Mouse (Mus musculus): ENCODE results near the gene Gm14308. TPM values are rescaled to one million over a fixed set of nuclear protein-coding genes. Genes with fewer than 3 reads are reported as not detected.
"Not testable (repeated sequence)": the region's sequence is repeated elsewhere in the genome, so short reads cannot be mapped to it uniquely, and the experiment has no call there.

Gm14308 gene
- 16.5 and 19.7 TPM in 2 replicates for polyA plus RNA-seq (2012; rRNA removed)

GRCm38 (mm10) chr2:176636244-176636643, at the start of gene Gm14308:
Gene Gm14308 (minus strand): TSS chr2:176636344.
- not testable (repeated sequence) for H3K4me1 ChIP-seq (ENCODE audit: control insufficient read depth, insufficient read depth, low read length); H3K4me3 ChIP-seq (ENCODE audit: insufficient read depth, low read length); H3K27ac ChIP-seq (ENCODE audit: insufficient read depth, low read length)

DNA sequence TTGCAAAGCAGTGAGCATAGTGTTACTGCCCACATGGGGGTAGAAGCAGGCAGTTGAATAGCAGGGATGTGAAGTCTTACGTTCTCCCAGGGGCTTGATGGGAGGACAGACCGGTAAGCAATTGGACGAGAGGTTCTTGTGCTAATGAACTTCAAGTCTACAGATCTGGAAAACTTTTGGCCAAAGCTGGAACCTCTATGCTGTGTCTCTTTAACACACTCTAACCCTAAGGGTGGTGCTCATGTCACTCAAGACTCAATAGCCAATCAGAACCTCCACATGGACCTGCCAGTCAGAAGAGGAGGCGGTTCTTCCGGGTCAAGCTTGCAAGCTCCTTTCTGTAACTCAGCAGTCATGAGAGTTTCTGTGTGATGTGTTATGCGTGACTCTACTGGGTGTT, 34.1 kb upstream of the Gm14308 start, which contains the start of gene Zfp973:
Gene Zfp973 (plus strand): TSS at position 301 of the 400 bp plus-strand sequence.
- H3K4me1 ChIP-seq (ENCODE audit: control insufficient read depth, insufficient read depth, low read length); H3K27ac ChIP-seq (ENCODE audit: insufficient read depth, low read length); H3K4me3 ChIP-seq (ENCODE audit: insufficient read depth, low read length): not testable (repeated sequence)

Other genes starting within 250 kb of the Gm14308 start
- 3.1 and 4.8 TPM in 2 replicates for gene Gm14435, start 212.8 kb downstream of the Gm14308 start, polyA plus RNA-seq (2012; rRNA removed)
- gene Gm14434, start 149.6 kb downstream of the Gm14308 start, polyA plus RNA-seq (2012; rRNA removed), result 16.8 and 17.2 TPM in 2 replicates
- not detected in 2 replicates for gene Zfp967, start 115.3 kb downstream of the Gm14308 start, polyA plus RNA-seq (2012; rRNA removed)
- gene Zfp973, start 34.2 kb upstream of the Gm14308 start, polyA plus RNA-seq (2012; rRNA removed), result 8.1 TPM in 2 replicates
- 46.8 and 53.5 TPM in 2 replicates for gene Gm14305, start 72.0 kb upstream of the Gm14308 start, polyA plus RNA-seq (2012; rRNA removed)
- 32.7 and 63.5 TPM in 2 replicates for gene Gm14295, start 162.3 kb upstream of the Gm14308 start, polyA plus RNA-seq (2012; rRNA removed)
- gene Gm14408, start 194.8 kb upstream of the Gm14308 start, polyA plus RNA-seq (2012; rRNA removed), result not detected in 2 replicates